Comparison of ENCODE assay signal across 25 mouse cellular contexts in genomic region chr2:77173821-77174220, GRCm38 (mm10). TPM values are rescaled to one million over a fixed set of nuclear protein-coding genes. Genes with fewer than 3 reads are reported as not detected.
DNase-seq lines count a peak whose midpoint lies in the region; ATAC-seq and TF ChIP-seq lines count a peak whose summit lies in the region.
"Had no signal": no experiment of that assay in that cellular context is flagged by ENCODE, and none has a peak within 500 bp of the region (broad histone marks: within the 10 kb centered on the region; RNA-seq: fewer than 3 reads in every experiment).

No protein-coding gene starts in this region.

- no peak for ATAC-seq in heart, embryonic 14.5 days (ENCODE audit: insufficient number of reproducible peaks, insufficient read depth, low FRiP score, low read depth)
- ATAC-seq in neural tube, embryonic 13.5 days (ENCODE audit: low read depth) = no peak
- ATAC-seq: activated CD4-positive, CD25-positive, alpha-beta regulatory T cell, adult 4 months; forebrain, embryonic 16.5 days; intestine, embryonic 15.5 days; midbrain, embryonic 16.5 days had no signal

- peak overlapping the region; percentile 71 for H3K27ac ChIP-seq in gastrocnemius, adult 2 months
- H3K27ac ChIP-seq in heart, embryonic 14.5 days (replicated peaks in 1 of 2; ENCODE audit: control insufficient read depth in 1 of 2, insufficient read depth in 1 of 2, low read depth in 2 of 2, low read length in 2 of 2) = peak overlapping the region; percentile 67 to 99; a peak in 3 of 4 replicates
- peak overlapping the region; percentile 32; the same call in 1 of the 2 replicates for H3K27ac ChIP-seq in left cerebral cortex, adult 2 months
- peak overlapping the region; percentile 14; the same call in 1 of the 2 replicates for H3K27ac ChIP-seq in neural tube, embryonic 13.5 days (replicated peaks)
- H3K27ac ChIP-seq: embryonic facial prominence, embryonic 10.5 days; forebrain, embryonic 10.5 days; hindbrain, embryonic 14.5 days; intestine, embryonic 15.5 days; limb, embryonic 10.5 days; stomach, embryonic 15.5 days had no signal

- intact Hi-C loops in gastrocnemius, adult 2 months (cut with DNase I) = loop anchor here (5.0 kb wide), 1 partner anchor 57 kb away; no protein-coding TSS in a partner anchor
- intact Hi-C loops in left cerebral cortex, adult 2 months (cut with DNase I) = no loop called here

- no peak for TF ChIP-seq CTCF in gastrocnemius, adult 2 months (IDR thresholded peaks at IDR 0.05)
- TF ChIP-seq CTCF in left cerebral cortex, adult 2 months (IDR thresholded peaks at IDR 0.05) = no peak

- H3K9me3 ChIP-seq in heart, embryonic 14.5 days (ENCODE audit: control insufficient read depth, low read length) = no peaks in the 10 kb centered on the region
- H3K9me3 ChIP-seq in neural tube, embryonic 13.5 days = no peaks in the 10 kb centered on the region
- H3K9me3 ChIP-seq: embryonic facial prominence, embryonic 10.5 days; forebrain, embryonic 10.5 days; intestine, embryonic 15.5 days; limb, embryonic 10.5 days; stomach, embryonic 15.5 days had no signal

- no peak for DNase-seq in gastrocnemius, adult 2 months
- DNase-seq in gastrocnemius, postnatal 4 days (ENCODE audit: low spot score in 2 of 2) = no peak
- no peak for DNase-seq in heart, adult 11 months
- DNase-seq in left cerebral cortex, adult 2 months (ENCODE audit: extremely low spot score in 1 of 2, low spot score in 2 of 2) = no peak
- DNase-seq in left cerebral cortex, adult 8-10 months (ENCODE audit: low spot score in 2 of 2) = no peak
- no peak for DNase-seq in neural tube, embryonic 10.5 days (ENCODE audit: extremely low spot score, low spot score)
- DNase-seq: adrenal gland, adult 8-10 months; cerebellum, adult 11-12 months; gastrocnemius, postnatal 14 days; layer of hippocampus, adult 9-11 months; lung, adult 2 months; thymus, postnatal 25 days had no signal

- H3K4me2 ChIP-seq in heart, embryonic 14.5 days (ENCODE audit: low read length) = peak overlapping the region; percentile 3; the same call in 1 of the 2 replicates
- no peak overlapping the region for H3K4me2 ChIP-seq in neural tube, embryonic 13.5 days
- H3K4me2 ChIP-seq: hindbrain, embryonic 14.5 days; intestine, embryonic 15.5 days; liver, embryonic 11.5 days; stomach, embryonic 15.5 days had no signal

- no peaks in the 10 kb centered on the region for H3K36me3 ChIP-seq in heart, embryonic 14.5 days (ENCODE audit: control insufficient read depth, insufficient read depth, low read length)
- no peaks in the 10 kb centered on the region for H3K36me3 ChIP-seq in neural tube, embryonic 13.5 days
- H3K36me3 ChIP-seq: embryonic facial prominence, embryonic 10.5 days; forebrain, embryonic 10.5 days; intestine, embryonic 15.5 days; limb, embryonic 10.5 days; stomach, embryonic 15.5 days had no signal

- no peaks in the 10 kb centered on the region for H3K27me3 ChIP-seq in heart, embryonic 14.5 days (ENCODE audit: control insufficient read depth, insufficient read depth, low read length)
- no peaks in the 10 kb centered on the region for H3K27me3 ChIP-seq in neural tube, embryonic 13.5 days
- H3K27me3 ChIP-seq: intestine, embryonic 15.5 days; stomach, embryonic 15.5 days had no signal

- WGBS in heart, embryonic 14.5 days = 70% methylated on average over 6 of the region's 6 CpGs
- WGBS in neural tube, embryonic 13.5 days = 90% methylated on average over 6 of the region's 6 CpGs

- H3K4me3 ChIP-seq in gastrocnemius, adult 2 months = no peak overlapping the region
- H3K4me3 ChIP-seq in heart, embryonic 14.5 days (ENCODE audit: control insufficient read depth in 1 of 2, insufficient read depth in 1 of 2, low read depth in 1 of 2, low read length in 2 of 2) = no peak overlapping the region
- no peak overlapping the region for H3K4me3 ChIP-seq in left cerebral cortex, adult 2 months
- H3K4me3 ChIP-seq in neural tube, embryonic 13.5 days = no peak overlapping the region
- H3K4me3 ChIP-seq: embryonic facial prominence, embryonic 10.5 days; forebrain, embryonic 10.5 days; intestine, embryonic 15.5 days; limb, embryonic 10.5 days; stomach, embryonic 15.5 days had no signal

- H3K4me1 ChIP-seq in heart, embryonic 14.5 days (ENCODE audit: control insufficient read depth in 2 of 2, insufficient read depth in 2 of 2, low read length in 2 of 2) = peaks cover 27 to 68% of the 10 kb centered on the region in 2 experiments
- H3K4me1 ChIP-seq in neural tube, embryonic 13.5 days (replicated peaks) = peaks cover 54% of the 10 kb centered on the region

- H3K9ac ChIP-seq in heart, embryonic 14.5 days (ENCODE audit: low read length) = no peak overlapping the region; the same call in 1 of the 2 replicates
- H3K9ac ChIP-seq in neural tube, embryonic 13.5 days = no peak overlapping the region
- H3K9ac ChIP-seq: hindbrain, embryonic 14.5 days; intestine, embryonic 15.5 days; stomach, embryonic 15.5 days had no signal

RNA-seq across cellular contexts. Expression of gene Ccdc141, which starts 3.4 kb away (rescaled TPM):
- 1 to 10 TPM; 5.4 to 6.5 TPM for total RNA-seq in gastrocnemius, adult 2 months (2021)
- total RNA-seq in gastrocnemius, postnatal 4 days (2021) = 100 to 1,000 TPM; 101 to 119 TPM
- polyA plus RNA-seq in heart, embryonic 14.5 days (2014; fragmentation: Nextera tagmentation; extraction: Ambion mirVana) = 189 and 213 TPM in 2 replicates
- 10 to 100 TPM; 18.5 to 28.2 TPM for total RNA-seq in left cerebral cortex, adult 2 months (2021)
- total RNA-seq in left cerebral cortex, adult 8-10 months (2022) = 10 to 100 TPM; 19.5 to 27.3 (median 21.1) TPM
- polyA plus RNA-seq in neural tube, embryonic 13.5 days (2015; fragmentation: Nextera tagmentation; extraction: Ambion mirVana) = 8.8 and 9.1 TPM in 2 replicates
- total RNA-seq: neutrophil, adult 5-6 weeks had no signal

Comparison
In these comparisons a context has a peak if more than half of its experiments do, and no peak if none do; other contexts are left out.
1. H3K27ac ChIP-seq: peak in every context shown above with its lines; median percentile 83 in heart, embryonic 14.5 days; 71 in gastrocnemius, adult 2 months; 32 in left cerebral cortex, adult 2 months; 14 in neural tube, embryonic 13.5 days.